Mouse (Mus musculus): ENCODE results near the gene Mug1. TPM values are rescaled to one million over a fixed set of nuclear protein-coding genes. Genes with fewer than 3 reads are reported as not detected.
"Not testable (repeated sequence)": the region's sequence is repeated elsewhere in the genome, so short reads cannot be mapped to it uniquely, and the experiment has no call there.

Gene Mug1
- not detected in 2 replicates for polyA plus RNA-seq (2014; fragmentation: Nextera tagmentation; extraction: Ambion mirVana)

DNA sequence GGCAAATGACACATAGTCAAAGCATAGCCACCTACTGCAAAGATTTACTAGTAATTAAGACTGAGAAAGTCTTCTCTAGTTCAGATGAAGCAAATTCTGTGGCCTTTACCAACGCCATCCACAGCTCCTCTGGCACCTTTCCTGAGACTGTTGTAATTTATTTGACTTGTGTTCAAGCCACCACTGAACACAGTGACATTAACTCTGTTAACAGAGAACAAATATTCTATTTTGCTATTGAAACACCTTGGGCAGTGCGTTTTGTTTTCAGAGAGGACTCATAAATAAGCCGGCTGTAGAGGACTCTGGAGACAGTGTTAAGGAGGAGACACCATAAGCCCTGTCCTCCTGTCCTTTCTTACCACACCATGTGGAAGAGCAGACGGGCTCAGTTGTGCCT is at the start of gene Mug1:
TSS of gene Mug1 (plus strand) at position 271 of the 400 bp plus-strand sequence.
- 86% methylated on average over 4 of the region's 4 CpGs for WGBS
- not testable (repeated sequence) for ATAC-seq (ENCODE audit: insufficient number of reproducible peaks, low FRiP score, low TSS enrichment, low read depth); H3K36me3 ChIP-seq (ENCODE audit: control insufficient read depth, insufficient read depth, low read length); H3K9ac ChIP-seq (ENCODE audit: low read length); H3K4me3 ChIP-seq (ENCODE audit: low read depth, low read length); H3K9me3 ChIP-seq (ENCODE audit: control insufficient read depth, low read length); H3K27ac ChIP-seq (replicated peaks; ENCODE audit: low read depth, low read length); H3K4me2 ChIP-seq (ENCODE audit: low read depth, severe bottlenecking); H3K27me3 ChIP-seq (ENCODE audit: control insufficient read depth, insufficient read depth, low read length); DNase-seq (ENCODE audit: low spot score); H3K4me1 ChIP-seq (ENCODE audit: control insufficient read depth, insufficient read depth, low read length)

DNA sequence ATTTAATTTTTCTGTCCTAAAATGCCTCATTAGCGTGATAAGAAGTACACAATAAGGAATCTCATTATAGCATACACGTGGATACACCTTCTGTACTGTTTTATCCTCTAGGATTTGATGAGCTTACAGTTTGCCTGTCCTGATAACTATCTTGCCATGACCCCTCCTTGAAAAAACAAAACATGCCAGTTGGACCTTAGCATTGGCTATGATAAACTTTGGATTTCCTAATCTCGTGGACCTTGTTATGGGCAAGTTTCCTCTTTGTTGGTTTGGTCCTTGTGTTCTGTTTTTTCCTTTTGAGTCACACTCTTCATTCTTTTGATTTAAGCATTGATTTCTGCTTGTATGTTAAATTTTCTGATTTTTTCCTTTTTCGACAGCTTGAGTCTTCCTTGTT is 10.3 kb upstream of the Mug1 start:
- Histone ChIP-seq H3K27me3 (ENCODE audit: control insufficient read depth, insufficient read depth, low read length) (no peaks in the 10 kb centered on the region), H3K9ac (ENCODE audit: low read length) (no peak overlapping the region), H3K9me3 (ENCODE audit: control insufficient read depth, low read length) (no peaks in the 10 kb centered on the region), H3K4me2 (ENCODE audit: low read depth, severe bottlenecking) (no peak overlapping the region), H3K4me1 (ENCODE audit: control insufficient read depth, insufficient read depth, low read length) (no peaks in the 10 kb centered on the region), H3K27ac (replicated peaks; ENCODE audit: low read depth, low read length) (no peak overlapping the region), H3K4me3 (ENCODE audit: low read depth, low read length) (no peak overlapping the region), H3K36me3 (ENCODE audit: control insufficient read depth, insufficient read depth, low read length) (no peaks in the 10 kb centered on the region)
- ATAC-seq (ENCODE audit: insufficient number of reproducible peaks, low FRiP score, low TSS enrichment, low read depth) (no peak), DNase-seq (ENCODE audit: low spot score) (no peak)
- WGBS: 80% methylated on average over 4 of the region's 4 CpGs

DNA sequence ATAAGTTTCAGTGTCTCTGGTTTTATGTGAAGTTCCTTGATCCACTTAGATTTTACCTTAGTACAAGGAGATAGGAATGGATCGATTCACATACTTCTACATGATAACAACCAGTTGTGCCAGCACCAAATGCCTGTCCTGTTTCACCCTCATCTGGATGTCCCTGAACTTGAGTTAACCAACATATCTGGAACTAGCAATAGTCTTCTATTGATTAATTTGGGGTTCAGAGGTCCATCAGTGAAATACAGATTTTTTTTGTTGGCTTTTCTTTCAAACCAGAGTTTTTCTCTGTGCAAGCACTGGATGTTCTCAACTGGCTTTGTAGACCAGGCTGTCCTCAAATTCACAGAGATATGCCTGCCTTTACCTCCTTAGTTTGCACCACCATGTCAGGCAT is 2.0 kb upstream of the Mug1 start:
- no peak overlapping the region for H3K27ac ChIP-seq (replicated peaks; ENCODE audit: low read depth, low read length)
- ATAC-seq (ENCODE audit: insufficient number of reproducible peaks, low FRiP score, low TSS enrichment, low read depth) (no peak), DNase-seq (ENCODE audit: low spot score) (no peak)
- WGBS: 86% methylated on average over 1 of the region's 1 CpGs
- no peaks in the 10 kb centered on the region for H3K4me1 ChIP-seq (ENCODE audit: control insufficient read depth, insufficient read depth, low read length)
- H3K4me2 ChIP-seq (ENCODE audit: low read depth, severe bottlenecking): no peak overlapping the region
- H3K36me3 ChIP-seq (ENCODE audit: control insufficient read depth, insufficient read depth, low read length): no peaks in the 10 kb centered on the region
- H3K9ac ChIP-seq (ENCODE audit: low read length): no peak overlapping the region
- H3K4me3 ChIP-seq (ENCODE audit: low read depth, low read length): no peak overlapping the region
- no peaks in the 10 kb centered on the region for H3K27me3 ChIP-seq (ENCODE audit: control insufficient read depth, insufficient read depth, low read length)
- no peaks in the 10 kb centered on the region for H3K9me3 ChIP-seq (ENCODE audit: control insufficient read depth, low read length)

DNA sequence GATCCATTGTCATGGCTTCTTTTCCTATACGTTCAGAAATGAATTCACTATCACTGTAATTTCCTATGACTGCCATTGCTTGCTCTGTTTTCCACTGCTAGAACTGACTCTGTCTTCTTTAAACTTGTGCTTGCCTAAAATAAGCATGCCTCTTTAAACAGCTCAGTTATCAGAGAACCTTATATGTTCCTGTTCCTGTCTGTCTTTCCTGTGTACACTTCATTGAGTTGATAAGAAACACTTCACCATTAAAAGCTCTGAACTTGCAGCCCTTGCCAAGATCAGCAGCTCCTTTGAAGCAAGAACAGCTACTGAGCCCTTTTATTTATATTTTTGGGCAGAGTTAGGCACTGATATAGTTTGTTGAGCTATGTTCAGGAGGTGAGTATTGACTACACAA is 10.0 kb downstream of the Mug1 start:
- Histone ChIP-seq H3K4me3 (ENCODE audit: low read depth, low read length) (no peak overlapping the region), H3K36me3 (ENCODE audit: control insufficient read depth, insufficient read depth, low read length) (no peaks in the 10 kb centered on the region), H3K9ac (ENCODE audit: low read length) (no peak overlapping the region), H3K9me3 (ENCODE audit: control insufficient read depth, low read length) (no peaks in the 10 kb centered on the region), H3K27ac (replicated peaks; ENCODE audit: low read depth, low read length) (no peak overlapping the region), H3K4me1 (ENCODE audit: control insufficient read depth, insufficient read depth, low read length) (no peaks in the 10 kb centered on the region), H3K27me3 (ENCODE audit: control insufficient read depth, insufficient read depth, low read length) (no peaks in the 10 kb centered on the region), H3K4me2 (ENCODE audit: low read depth, severe bottlenecking) (no peak overlapping the region)
- DNase-seq (ENCODE audit: low spot score) (no peak), ATAC-seq (ENCODE audit: insufficient number of reproducible peaks, low FRiP score, low TSS enrichment, low read depth) (no peak)
- WGBS: 49% methylated on average over 1 of the region's 1 CpGs

Other genes with a start within 250 kb of the Mug1 start
- 1.5 and 2.1 TPM in 2 replicates for gene A2m, start 203.2 kb upstream of the Mug1 start, polyA plus RNA-seq (2014; fragmentation: Nextera tagmentation; extraction: Ambion mirVana)
- gene Gm7298, start 105.6 kb upstream of the Mug1 start, polyA plus RNA-seq (2014; fragmentation: Nextera tagmentation; extraction: Ambion mirVana): not detected in 2 replicates
- not detected in 2 replicates for gene Mug2, start 168.2 kb downstream of the Mug1 start, polyA plus RNA-seq (2014; fragmentation: Nextera tagmentation; extraction: Ambion mirVana)

Data from limb, embryonic 11.5 days (tissue).